Mouse (Mus musculus) olfactory bulb, adult 2 months (tissue): ENCODE data around the gene Fam81a. TPM values are rescaled to one million over a fixed set of nuclear protein-coding genes. Genes with fewer than 3 reads are reported as not detected.

Experiments used
- H3K27ac ChIP-seq: fragments of 200-500 bp; 2 replicates; pipeline ENCODE4 v1.5.1; 2012; ENCODE audit warnings: low read depth, low read length; ENCODE audit not compliant: insufficient read depth
- H3K4me1 ChIP-seq: fragments of 200-500 bp; 2 replicates; pipeline ENCODE4 v1.6.1; 2012; ENCODE audit warnings: low read length; ENCODE audit not compliant: control insufficient read depth, insufficient read depth
- H3K4me3 ChIP-seq: fragments of 200-500 bp; 2 replicates; pipeline ENCODE4 v1.5.1; 2012; ENCODE audit warnings: mild to moderate bottlenecking, low read depth, low read length, moderate library complexity; ENCODE audit not compliant: insufficient read depth
- CTCF ChIP-seq: fragments of 200-500 bp; IDR thresholded peaks from 2 replicates; pipeline ENCODE4 v1.5.1; 2012; ENCODE audit warnings: low read depth, mild to moderate bottlenecking, low read length, moderate library complexity; ENCODE audit not compliant: insufficient read depth
- POLR2A ChIP-seq: fragments of 200-500 bp; IDR thresholded peaks from 2 replicates; pipeline ENCODE4 v1.6.1; 2012; ENCODE audit warnings: mild to moderate bottlenecking, low read depth, low read length, moderate library complexity; ENCODE audit not compliant: insufficient read depth
- WGBS: fragments of 180-500 bp; shearing (Covaris S2); methylation state at CpG from one replicate; pipeline ENCODE4 v1.1.7; 2018; 5-methylcytosine and 5-hydroxymethylcytosine counted together
- polyA plus RNA-seq: library from polyadenylated mRNA; stranded (reverse); fragments of >200 nt; gene quantifications from 2 replicates; pipeline ENCODE4 v1.2.4, GENCODE M21; 2012; ENCODE audit warnings: low replicate concordance; ENCODE audit not compliant: missing spikeins, insufficient read depth, insufficient read length

Gene Fam81a
- polyA plus RNA-seq = 137 TPM in 1 of 2 replicates, not detected in the other

DNA sequence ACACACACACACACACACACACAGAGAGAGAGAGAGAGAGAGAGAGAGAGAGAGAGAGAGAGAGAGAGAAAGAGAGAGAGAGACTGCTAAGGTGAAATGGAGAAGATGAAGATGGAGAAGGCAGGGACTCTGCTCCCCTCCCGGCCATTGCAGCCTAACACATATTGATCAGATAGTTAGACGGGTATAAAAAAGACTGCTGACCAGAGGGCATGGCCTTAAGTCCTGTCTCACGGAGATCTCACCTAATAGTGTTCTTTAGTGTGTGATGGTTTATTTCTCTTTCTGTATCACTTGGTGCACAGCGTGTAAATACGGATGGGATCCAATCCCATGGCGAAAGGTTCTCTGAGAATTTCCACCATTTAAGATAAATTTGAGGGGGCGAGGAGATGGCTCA lies at the start of gene Fam81a:
Gene Fam81a (minus strand): TSS at position 101 of the 400 bp plus-strand sequence.
- TF ChIP-seq CTCF (no peak), POLR2A (no peak)
- peak within 1 kb of the TSS; percentile 72 for H3K4me3 ChIP-seq
- H3K27ac ChIP-seq = peak within 1 kb of the TSS; percentile 77
- H3K4me1 ChIP-seq = peaks cover 14% of the 10 kb centered on the region
- WGBS = 61% methylated on average over 7 of the region's 7 CpGs

DNA sequence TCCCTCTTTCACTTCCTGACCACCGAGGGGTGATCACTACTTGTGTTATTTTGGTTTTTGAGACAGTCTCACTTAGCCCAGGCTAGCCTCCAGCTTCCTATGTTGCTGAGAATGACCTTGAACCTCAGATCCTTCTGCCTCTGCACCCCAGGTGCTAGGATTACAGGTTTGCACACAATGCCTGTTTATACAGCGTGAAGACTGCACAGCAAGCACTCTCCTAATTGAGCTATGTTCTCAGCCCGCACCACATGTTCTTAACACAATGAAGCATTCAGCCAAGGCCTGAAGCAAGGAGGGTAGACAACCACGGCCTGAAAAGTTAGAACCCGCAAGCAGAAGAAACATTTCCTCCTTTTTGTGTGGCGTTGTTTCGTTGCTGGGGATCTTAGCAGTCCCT lies 40.3 kb upstream of the Fam81a start:
- TF ChIP-seq CTCF = no peak
- no peak for TF ChIP-seq POLR2A
- Histone ChIP-seq H3K4me3 (no peak overlapping the region), H3K4me1 (peaks cover 4% of the 10 kb centered on the region), H3K27ac (no peak overlapping the region)
- WGBS = 59% methylated on average over 7 of the region's 7 CpGs

DNA sequence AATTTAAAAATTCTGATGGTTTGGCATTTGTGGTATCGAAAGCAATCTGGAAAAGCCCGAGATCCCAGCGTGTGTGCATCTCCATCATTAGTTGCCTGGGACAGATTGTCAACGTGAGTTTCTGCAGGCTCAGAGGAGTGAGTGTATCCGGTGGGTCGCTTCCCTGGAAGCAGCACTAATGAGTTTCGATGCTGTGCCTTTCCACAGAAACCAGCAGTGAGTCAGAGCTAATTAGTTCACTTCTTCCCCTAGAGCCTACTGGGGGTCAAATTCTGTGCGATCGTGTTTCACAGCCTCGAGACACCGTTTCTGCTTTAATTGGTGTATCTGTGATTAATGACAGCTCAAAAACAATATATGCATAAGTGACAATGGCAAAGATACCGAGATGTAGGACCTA lies 39.4 kb upstream of the Fam81a start:
- 33% methylated on average over 12 of the region's 12 CpGs for WGBS
- H3K4me1 ChIP-seq = peaks cover 4% of the 10 kb centered on the region
- H3K4me3 ChIP-seq = no peak overlapping the region
- TF ChIP-seq CTCF = no peak
- TF ChIP-seq POLR2A = no peak
- no peak overlapping the region for H3K27ac ChIP-seq

DNA sequence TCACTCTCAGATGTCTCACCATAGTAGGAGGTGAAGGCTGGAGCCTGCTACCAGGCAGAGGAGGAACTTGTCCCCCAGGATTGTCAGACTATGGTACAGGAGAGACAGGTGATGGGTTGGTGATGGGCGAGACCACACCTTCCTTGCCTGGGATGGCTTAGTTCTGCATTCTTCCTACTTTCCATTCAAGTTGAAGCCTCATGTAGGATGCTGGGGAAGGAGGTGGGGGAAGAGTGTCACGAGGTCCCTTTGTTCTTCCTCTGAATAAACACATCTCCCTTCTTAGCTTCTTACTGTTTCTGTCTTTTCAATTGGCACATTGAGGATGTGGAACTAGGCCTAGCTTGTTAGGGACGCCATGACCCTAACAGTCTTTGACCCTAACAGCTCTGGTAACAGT lies 33.9 kb upstream of the Fam81a start:
- TF ChIP-seq POLR2A = no peak
- TF ChIP-seq CTCF = no peak
- H3K27ac ChIP-seq = no peak overlapping the region
- no peak overlapping the region for H3K4me3 ChIP-seq
- 90% methylated on average over 3 of the region's 3 CpGs for WGBS
- peaks cover 1% of the 10 kb centered on the region for H3K4me1 ChIP-seq

DNA sequence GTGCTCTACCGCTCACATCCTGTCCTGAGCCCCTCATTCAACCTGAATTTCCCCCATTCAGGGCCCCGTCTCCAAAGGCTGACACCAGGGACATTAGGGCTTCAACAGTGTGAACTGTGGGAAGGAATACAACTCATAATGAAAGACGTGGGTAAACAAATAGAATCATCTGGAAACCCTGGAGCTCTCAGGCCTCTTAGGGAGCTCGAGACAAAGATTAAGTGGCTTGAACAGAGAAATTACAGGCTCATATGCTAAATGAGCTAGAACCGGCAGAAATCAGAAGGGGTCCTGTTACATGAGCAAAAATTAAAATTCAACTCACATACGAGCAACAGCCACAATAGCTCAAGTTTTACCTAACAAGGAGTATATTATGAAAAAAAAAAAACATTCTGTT lies 32.5 kb upstream of the Fam81a start:
- WGBS = 58% methylated on average over 6 of the region's 6 CpGs
- H3K27ac ChIP-seq = no peak overlapping the region
- no peaks in the 10 kb centered on the region for H3K4me1 ChIP-seq
- no peak overlapping the region for H3K4me3 ChIP-seq
- TF ChIP-seq CTCF (no peak), POLR2A (no peak)

DNA sequence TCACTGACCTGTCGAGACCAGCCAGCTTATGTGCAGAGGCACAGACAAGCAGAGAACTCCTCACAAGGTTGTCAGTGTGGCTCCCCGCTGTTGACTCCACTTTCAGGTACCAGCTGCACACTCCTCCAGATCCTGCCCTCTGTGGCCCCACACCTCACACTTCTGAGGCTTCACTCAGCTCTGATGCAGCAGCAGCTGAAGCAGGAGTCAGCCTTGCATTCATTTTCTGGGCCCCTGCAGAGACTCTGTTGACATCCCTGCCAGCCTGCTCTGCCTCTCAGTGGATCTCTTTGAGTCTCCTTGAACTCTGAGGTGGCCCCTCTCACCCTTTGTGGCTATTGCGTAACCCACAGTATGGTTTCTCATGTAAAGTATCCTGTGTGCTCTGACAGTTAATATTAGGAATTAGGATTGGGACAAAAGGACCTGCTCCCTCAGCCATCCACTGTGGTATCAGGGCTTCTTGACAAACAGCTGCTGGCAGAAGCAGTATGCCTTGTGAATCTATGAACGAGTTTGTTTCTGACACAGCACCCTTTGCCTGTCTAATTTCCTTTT lies 32.0 kb upstream of the Fam81a start:
- 74% methylated on average over 4 of the region's 4 CpGs for WGBS
- Histone ChIP-seq H3K4me1 (no peaks in the 10 kb centered on the region), H3K27ac (no peak overlapping the region), H3K4me3 (no peak overlapping the region)
- TF ChIP-seq POLR2A = no peak
- TF ChIP-seq CTCF = no peak

DNA sequence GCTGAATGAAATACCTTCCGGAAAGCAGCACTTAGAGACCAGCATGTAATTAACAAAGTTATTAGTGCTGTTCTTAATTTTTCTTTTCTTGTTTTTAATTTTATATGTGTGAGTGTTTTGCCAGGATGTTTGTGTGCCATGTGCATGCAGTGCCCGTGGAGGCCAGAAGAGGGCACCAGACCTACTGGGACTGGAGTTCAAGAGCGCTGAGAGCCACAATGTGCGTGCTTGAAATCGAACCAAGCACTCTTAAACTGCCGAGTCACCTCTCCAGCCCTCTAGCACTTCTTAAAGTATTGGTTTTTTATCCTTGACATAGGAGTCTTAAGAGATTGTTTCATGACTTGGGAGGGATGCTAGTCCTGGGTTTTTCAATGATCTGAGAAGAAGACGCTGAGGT lies 26.6 kb upstream of the Fam81a start:
- no peak for TF ChIP-seq POLR2A
- 0 out of 2 replicates have a peak, but pooled peaks have one; percentile 34 for TF ChIP-seq CTCF
- Histone ChIP-seq H3K4me1 (no peaks in the 10 kb centered on the region), H3K4me3 (no peak overlapping the region), H3K27ac (no peak overlapping the region)
- 83% methylated on average over 7 of the region's 7 CpGs for WGBS

DNA sequence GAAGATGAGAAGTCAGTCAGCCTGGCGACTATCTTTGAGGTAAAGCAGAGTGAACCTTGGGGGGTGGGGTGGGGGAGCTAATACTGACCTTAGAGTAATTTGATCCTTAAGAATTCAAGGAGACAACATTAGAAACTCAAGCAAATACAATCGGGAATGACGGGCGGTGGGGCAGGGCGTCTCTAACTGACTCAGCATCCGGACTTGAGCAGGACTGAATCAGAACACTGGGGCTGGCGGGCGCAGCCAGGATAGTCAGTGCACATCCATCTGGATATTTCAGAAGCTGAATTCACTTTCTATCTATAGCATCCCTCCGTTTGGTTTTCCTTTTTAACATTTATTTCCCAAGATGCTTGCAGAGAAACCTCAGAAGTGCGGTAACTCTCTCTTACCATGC lies 17.7 kb upstream of the Fam81a start:
- WGBS = 83% methylated on average over 10 of the region's 10 CpGs
- no peak overlapping the region for H3K27ac ChIP-seq

DNA sequence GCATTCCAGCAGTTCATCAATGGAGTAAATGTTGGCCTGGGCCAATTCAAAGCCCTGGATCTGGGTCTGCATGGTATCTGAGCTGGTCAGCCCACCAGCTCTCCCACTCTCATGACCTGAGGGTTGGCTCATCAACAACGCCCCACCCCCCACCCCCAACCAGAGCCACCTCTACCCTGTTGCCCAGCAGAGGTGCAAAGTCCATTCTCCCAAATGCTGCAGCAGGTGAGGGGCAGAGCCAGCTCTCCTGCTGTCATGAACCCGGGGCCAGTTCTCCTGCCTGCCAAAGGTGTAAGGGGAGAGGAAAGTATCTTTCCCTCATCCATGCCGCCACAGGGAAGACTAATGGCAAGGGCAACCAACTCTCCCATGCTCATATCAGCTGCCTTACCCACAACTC lies 5.3 kb upstream of the Fam81a start:
- 87% methylated on average over 3 of the region's 3 CpGs for WGBS
- TF ChIP-seq POLR2A (no peak), CTCF (no peak)
- H3K27ac ChIP-seq = no peak overlapping the region
- H3K4me1 ChIP-seq = no peaks in the 10 kb centered on the region
- no peak overlapping the region for H3K4me3 ChIP-seq

More for the DNA sequence above, 17.7 kb upstream of the Fam81a start:
- no peak for TF ChIP-seq POLR2A
- no peak for TF ChIP-seq CTCF
- H3K4me1 ChIP-seq = no peaks in the 10 kb centered on the region
- no peak overlapping the region for H3K4me3 ChIP-seq
